Mouse (Mus musculus) kidney, postnatal 0 days (tissue): Measurements from ENCODE around the gene Fam53b. TPM values are rescaled to one million over a fixed set of nuclear protein-coding genes. Genes with fewer than 3 reads are reported as not detected.

Source experiments
- ATAC-seq: fragments of 200-750 bp; cut with Nextera tagmentation; replicated peaks from 2 replicates; pipeline ENCODE4 v1.8.0; 2017; ENCODE audit warnings: low read depth, moderate number of reproducible peaks, moderate TSS enrichment, moderate library complexity; ENCODE audit not compliant: low FRiP score
- DNase-seq: peaks from one replicate; pipeline ENCODE4 v3.0.0-alpha.2; 2016; ENCODE audit warnings: low spot score
- H3K27ac ChIP-seq: fragments of 300-500 bp; sonication (generic); 2 replicates; pipeline ENCODE4 v1.5.1; 2014; ENCODE audit warnings: mild to moderate bottlenecking
- H3K27me3 ChIP-seq: fragments of 300-500 bp; sonication (generic); 2 replicates; pipeline ENCODE4 v1.6.1; 2014; ENCODE audit warnings: low read length, mixed read lengths; ENCODE audit not compliant: insufficient read depth
- H3K36me3 ChIP-seq: fragments of 300-500 bp; sonication (generic); 2 replicates; pipeline ENCODE4 v1.6.1; 2014; ENCODE audit warnings: low read length, mixed read lengths; ENCODE audit not compliant: insufficient read depth
- H3K4me1 ChIP-seq: fragments of 300-500 bp; sonication (generic); replicated peaks from 2 replicates; pipeline ENCODE4 v1.6.1; 2014; ENCODE audit warnings: antibody characterized with exemption, low read length, mixed read lengths; ENCODE audit not compliant: insufficient read depth
- H3K4me2 ChIP-seq: fragments of 300-500 bp; sonication (generic); 2 replicates; pipeline ENCODE4 v1.6.1; 2014; ENCODE audit warnings: mild to moderate bottlenecking, low read length, moderate library complexity, mixed read lengths
- H3K4me3 ChIP-seq: fragments of 300-500 bp; sonication (generic); replicated peaks from 2 replicates; pipeline ENCODE4 v1.5.1; 2014; ENCODE audit warnings: low read depth, low read length
- H3K9ac ChIP-seq: fragments of 300-500 bp; sonication (generic); 2 replicates; pipeline ENCODE4 v1.6.1; 2014; ENCODE audit warnings: low read depth, low read length
- H3K9me3 ChIP-seq: fragments of 300-500 bp; sonication (generic); replicated peaks from 2 replicates; pipeline ENCODE4 v1.6.1; 2016; ENCODE audit warnings: low read length, inconsistent platforms, mixed read lengths
- CTCF ChIP-seq: IDR thresholded peaks from 2 replicates; pipeline ENCODE4 v1.5.1; 2016; ENCODE audit warnings: antibody characterized with exemption, low read depth, mild to moderate bottlenecking, moderate library complexity
- WGBS: fragments of 180-500 bp; shearing (Covaris S2); extraction: QIAGEN DNeasy Blood & Tissue Kit; methylation state at CpG from one replicate; pipeline ENCODE4 v1.1.7; 2014; 5-methylcytosine and 5-hydroxymethylcytosine counted together
- polyA plus RNA-seq: library from polyadenylated mRNA; unstranded; fragments of >200 nt; fragmentation: Nextera tagmentation; extraction: Ambion mirVana; gene quantifications from 2 replicates; pipeline ENCODE4 v1.2.1, GENCODE M21; 2015

Fam53b gene
- polyA plus RNA-seq, 1 experiment from 2014 or later = 17.5 TPM

GRCm38 (mm10) chr7:132723906-132724305 lies 89.8 kb downstream of the Fam53b start:
- Histone ChIP-seq H3K4me1 (peaks cover 26% of the 10 kb centered on the region; the same call in 1 of the 2 replicates), H3K27me3 (no peaks in the 10 kb centered on the region), H3K36me3 (no peaks in the 10 kb centered on the region), H3K4me2 (no peak overlapping the region), H3K4me3 (no peak overlapping the region), H3K9me3 (no peaks in the 10 kb centered on the region), H3K27ac (peak overlapping the region; percentile 58; the same call in 1 of the 2 replicates), H3K9ac (no peak overlapping the region)
- DNase-seq (peak; percentile 51), ATAC-seq (peak; percentile 92)
- whole genome bisulfite sequencing = 70% methylated on average over 11 of the region's 11 CpGs
- TF ChIP-seq CTCF = no peak

DNA sequence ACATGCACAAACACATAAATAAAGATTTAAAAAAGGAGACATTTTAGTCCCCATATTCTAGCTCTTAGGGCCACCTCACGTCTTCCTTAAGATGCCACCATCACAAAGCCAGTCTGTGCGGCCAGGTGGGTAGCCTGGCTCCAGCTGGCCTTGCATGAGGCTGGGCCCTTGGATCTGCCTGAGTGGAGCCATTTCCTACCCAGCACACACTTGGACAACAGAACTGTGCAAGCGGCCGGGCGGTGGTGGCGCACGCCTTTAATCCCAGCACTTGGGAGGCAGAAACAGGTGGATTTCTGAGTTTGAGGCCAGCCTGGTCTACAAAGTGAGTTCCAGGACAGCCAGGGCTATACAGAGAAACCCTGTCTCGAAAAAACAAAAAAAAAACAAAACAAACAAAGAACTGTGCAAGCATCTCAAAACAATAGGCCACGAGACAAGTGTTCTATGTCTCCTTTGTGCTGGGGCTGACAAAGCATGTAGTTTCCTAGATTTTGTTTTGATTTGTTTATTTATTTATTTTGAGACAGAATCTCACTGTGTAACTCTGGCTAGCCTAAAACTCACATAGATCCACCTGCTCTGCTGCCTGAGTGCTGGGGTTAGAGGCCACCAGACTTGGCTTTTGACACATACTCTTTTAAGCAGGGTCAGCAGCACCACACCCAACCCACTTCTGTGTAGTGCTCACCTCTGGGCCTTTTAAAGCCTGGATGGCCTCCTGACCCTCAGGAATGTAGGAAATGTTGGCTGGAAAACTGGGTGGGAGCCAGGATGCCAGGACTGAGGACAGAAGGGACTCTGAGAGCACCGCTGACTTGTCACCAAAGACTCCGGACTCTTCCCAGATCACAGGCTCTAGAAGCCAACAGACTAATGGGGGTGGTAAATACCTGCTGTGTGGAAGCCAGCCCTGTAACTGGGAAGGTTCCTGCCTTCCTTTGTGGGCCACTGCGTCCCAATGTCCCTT lies 91.0 kb downstream of the Fam53b start:
- peak overlapping the region; percentile 42; the same call in 1 of the 2 replicates for H3K27ac ChIP-seq
- no peak for DNase-seq
- H3K36me3 ChIP-seq = no peaks in the 10 kb centered on the region
- no peak for TF ChIP-seq CTCF
- H3K4me1 ChIP-seq = peaks cover 26% of the 10 kb centered on the region; the same call in 1 of the 2 replicates
- no peak overlapping the region for H3K4me2 ChIP-seq
- no peaks in the 10 kb centered on the region for H3K9me3 ChIP-seq
- no peak overlapping the region for H3K4me3 ChIP-seq
- no peak for ATAC-seq
- no peak overlapping the region for H3K9ac ChIP-seq
- 85% methylated on average over 12 of the region's 12 CpGs for WGBS
- H3K27me3 ChIP-seq = no peaks in the 10 kb centered on the region

DNA sequence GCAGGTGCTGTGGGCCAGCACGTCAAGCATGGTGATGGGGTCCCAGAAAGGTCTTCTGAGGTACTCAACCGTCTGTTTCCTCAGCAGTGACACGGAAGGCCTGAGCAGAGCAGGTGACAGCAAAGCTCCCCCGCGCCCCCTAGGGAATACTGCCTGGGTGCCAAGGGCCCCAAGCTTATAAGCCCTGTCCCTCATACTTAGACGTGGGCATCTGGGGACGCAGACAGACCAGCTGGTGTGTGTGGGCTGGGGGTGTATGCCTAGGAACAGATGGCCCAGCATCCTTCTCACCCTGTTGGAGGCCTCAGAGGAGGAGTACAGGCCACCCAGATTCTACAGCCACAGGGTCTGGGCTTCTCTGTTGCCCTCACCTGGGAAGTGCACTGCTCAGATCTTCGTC lies 93.1 kb downstream of the Fam53b start:
- no peak for TF ChIP-seq CTCF
- Histone ChIP-seq H3K9ac (no peak overlapping the region), H3K4me2 (no peak overlapping the region), H3K4me3 (no peak overlapping the region), H3K27me3 (no peaks in the 10 kb centered on the region), H3K4me1 (peaks cover 22% of the 10 kb centered on the region; the same call in 1 of the 2 replicates), H3K36me3 (no peaks in the 10 kb centered on the region), H3K27ac (no peak overlapping the region), H3K9me3 (no peaks in the 10 kb centered on the region)
- 67% methylated on average over 8 of the region's 8 CpGs for WGBS
- no peak for ATAC-seq
- no peak for DNase-seq

DNA sequence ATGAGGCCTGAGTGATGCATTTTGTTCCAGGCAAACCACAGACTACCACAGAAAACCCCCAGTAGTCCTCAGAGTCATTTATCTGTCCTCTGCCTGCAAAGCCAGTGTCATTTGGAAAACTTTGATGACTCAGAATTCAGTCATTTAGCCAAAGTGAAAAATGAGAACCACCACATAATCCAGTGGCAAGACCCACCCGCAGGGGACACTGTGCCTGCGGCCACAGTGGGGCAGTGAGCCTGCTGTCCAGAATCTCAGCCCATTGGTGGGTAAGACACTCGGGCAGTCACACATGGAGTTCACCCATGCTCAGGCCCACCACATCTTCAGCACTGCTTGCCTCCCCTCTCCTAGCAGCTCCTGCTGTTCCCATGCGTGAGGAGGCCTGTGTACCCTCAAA lies 94.1 kb downstream of the Fam53b start:
- DNase-seq = no peak
- 79% methylated on average over 4 of the region's 4 CpGs for WGBS
- ATAC-seq = no peak

GRCm38 (mm10) chr7:132715259-132715658 lies 98.4 kb downstream of the Fam53b start:
- Histone ChIP-seq H3K4me1 (peaks cover 32% of the 10 kb centered on the region), H3K27ac (peak overlapping the region; percentile 94), H3K27me3 (no peaks in the 10 kb centered on the region), H3K36me3 (no peaks in the 10 kb centered on the region), H3K4me3 (no peak overlapping the region), H3K9ac (no peak overlapping the region), H3K9me3 (no peaks in the 10 kb centered on the region), H3K4me2 (no peak overlapping the region)
- DNase-seq (no peak), ATAC-seq (no peak)
- TF ChIP-seq CTCF = no peak
- 95% methylated on average over 4 of the region's 4 CpGs for WGBS

More for the DNA sequence above, 94.1 kb downstream of the Fam53b start:
- Histone ChIP-seq H3K9ac (no peak overlapping the region), H3K9me3 (no peaks in the 10 kb centered on the region), H3K4me2 (no peak overlapping the region), H3K4me3 (no peak overlapping the region), H3K27ac (no peak overlapping the region), H3K36me3 (no peaks in the 10 kb centered on the region), H3K27me3 (no peaks in the 10 kb centered on the region), H3K4me1 (peaks cover 28% of the 10 kb centered on the region)
- no peak for TF ChIP-seq CTCF

DNA sequence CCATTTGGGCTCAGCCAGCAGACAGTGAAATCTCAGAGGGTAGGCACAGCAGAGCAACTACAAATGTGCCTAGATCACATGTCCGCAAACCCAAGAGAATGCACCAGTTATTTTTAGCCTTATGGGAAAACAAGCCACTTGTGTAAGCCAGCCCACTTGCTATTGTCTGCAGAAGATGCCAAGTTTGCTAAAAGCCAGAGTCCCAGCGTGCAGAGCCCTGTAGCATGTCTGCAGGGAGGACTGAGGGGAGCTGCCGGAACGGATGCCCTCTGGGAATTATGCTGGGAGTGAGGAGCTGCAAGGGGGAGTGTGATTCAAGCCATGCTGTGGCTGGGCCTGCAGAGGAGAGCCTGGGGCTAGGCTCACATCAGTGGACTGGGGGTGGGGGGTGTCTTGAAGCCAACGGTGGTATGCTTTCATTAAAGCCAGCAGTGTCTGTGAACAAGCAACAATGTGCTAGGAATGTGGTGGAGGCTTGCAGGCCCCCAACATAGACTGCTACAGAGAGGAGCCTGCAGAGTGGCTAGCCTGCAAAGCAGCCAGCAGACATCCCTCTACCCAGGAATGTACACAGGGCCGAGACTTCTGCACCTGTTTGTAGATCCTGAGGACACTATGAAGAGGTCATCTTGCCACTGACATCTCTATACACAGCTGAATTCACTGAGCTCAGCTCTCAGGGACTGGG lies 99.3 kb downstream of the Fam53b start:
- DNase-seq (peak; percentile 88), ATAC-seq (peak; percentile 21)
- H3K4me2 ChIP-seq = no peak overlapping the region
- H3K27me3 ChIP-seq = no peaks in the 10 kb centered on the region
- 13% methylated on average over 6 of the region's 6 CpGs for WGBS
- peak overlapping the region; percentile 45; the same call in 1 of the 2 replicates for H3K9ac ChIP-seq
- H3K27ac ChIP-seq = peak overlapping the region; percentile 94
- no peak overlapping the region for H3K4me3 ChIP-seq
- TF ChIP-seq CTCF = no peak; the same call in 1 of the 2 replicates
- H3K36me3 ChIP-seq = no peaks in the 10 kb centered on the region
- H3K9me3 ChIP-seq = no peaks in the 10 kb centered on the region
- H3K4me1 ChIP-seq = peaks cover 32% of the 10 kb centered on the region
